Mouse (Mus musculus): ENCODE data around the gene Ctsf. TPM values are rescaled to one million over a fixed set of nuclear protein-coding genes. Genes with fewer than 3 reads are reported as not detected.

Gene Ctsf
- polyA plus RNA-seq, 2 experiments, result 38.9 to 49.9 TPM

DNA sequence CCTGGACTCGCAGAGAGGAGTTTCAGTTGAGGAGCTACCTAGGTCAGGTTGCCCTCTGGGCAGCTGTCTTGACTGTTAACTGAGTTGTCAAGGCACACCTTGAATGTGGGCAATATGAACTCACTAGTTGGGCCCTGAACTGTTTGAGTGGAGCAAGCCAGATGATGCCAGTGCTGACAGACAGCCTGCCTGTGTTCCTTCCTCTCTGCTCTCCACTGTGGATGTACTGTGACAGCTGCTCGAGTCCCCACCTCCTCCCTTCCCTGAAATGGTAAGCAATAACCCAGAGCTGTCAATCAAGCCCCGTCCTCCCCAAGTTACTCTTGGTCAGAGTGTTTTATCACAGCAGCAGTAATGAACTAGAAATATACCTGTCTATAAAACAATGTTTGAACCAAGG is 45.0 kb downstream of the Ctsf start:
- Histone ChIP-seq H3K9ac (ENCODE audit: low read depth, low read length, severe bottlenecking) (no peak overlapping the region), H3K4me3 (replicated peaks; ENCODE audit: low read length) (no peak overlapping the region), H3K9me3 (ENCODE audit: control insufficient read depth, low read length) (no peaks in the 10 kb centered on the region), H3K27ac (replicated peaks; ENCODE audit: low read depth, low read length) (no peak overlapping the region), H3K4me2 (replicated peaks; ENCODE audit: low read depth, low read length, severe bottlenecking) (no peak overlapping the region), H3K4me1 (ENCODE audit: control insufficient read depth, insufficient read depth, low read length) (no peaks in the 10 kb centered on the region), H3K36me3 (ENCODE audit: control insufficient read depth, insufficient read depth, low read length) (peaks cover 14% of the 10 kb centered on the region), H3K27me3 (ENCODE audit: control insufficient read depth, insufficient read depth, low read length) (no peaks in the 10 kb centered on the region)
- 81% methylated on average over 3 of the region's 3 CpGs for WGBS
- ATAC-seq (ENCODE audit: low FRiP score, low read depth), result peak; percentile 50; the same call in 1 of the 2 replicates
- no peak for DNase-seq (ENCODE audit: low spot score)
- no peak for TF ChIP-seq POLR2A (IDR thresholded peaks at IDR 0.05; ENCODE audit: borderline replicate concordance, extremely low read depth, insufficient read depth, insufficient read length)

- H3K9ac ChIP-seq (ENCODE audit: low read depth, low read length, severe bottlenecking), result peak within 1 kb of the TSS; percentile 54
- ATAC-seq (ENCODE audit: low FRiP score, low read depth) (peak; percentile 78; the same call in 1 of the 2 replicates), DNase-seq (ENCODE audit: low spot score) (peak; percentile 82)
- H3K4me3 ChIP-seq (replicated peaks; ENCODE audit: low read length), result peak within 1 kb of the TSS; percentile 63
- no peaks in the 10 kb centered on the region for H3K27me3 ChIP-seq (ENCODE audit: control insufficient read depth, insufficient read depth, low read length)
- WGBS, result 9% methylated on average over 31 of the region's 31 CpGs
- no peak for TF ChIP-seq POLR2A (IDR thresholded peaks at IDR 0.05; ENCODE audit: borderline replicate concordance, extremely low read depth, insufficient read depth, insufficient read length)
- H3K27ac ChIP-seq (replicated peaks; ENCODE audit: low read depth, low read length), result no peak within 1 kb of the TSS
- H3K4me2 ChIP-seq (replicated peaks; ENCODE audit: low read depth, low read length, severe bottlenecking), result peak within 1 kb of the TSS; percentile 60
- peaks cover 38% of the 10 kb centered on the region for H3K36me3 ChIP-seq (ENCODE audit: control insufficient read depth, insufficient read depth, low read length)
- no peaks in the 10 kb centered on the region for H3K9me3 ChIP-seq (ENCODE audit: control insufficient read depth, low read length)
- H3K4me1 ChIP-seq (ENCODE audit: control insufficient read depth, insufficient read depth, low read length), result peaks cover 4% of the 10 kb centered on the region; the same call in 1 of the 2 replicates
Measured at GRCm38 (mm10) chr19:4905979-4906794, 51.3 kb downstream of the Ctsf start, which contains the start of gene Bbs1. TSS of gene Bbs1 (minus strand) at chr19:4906628.

DNA sequence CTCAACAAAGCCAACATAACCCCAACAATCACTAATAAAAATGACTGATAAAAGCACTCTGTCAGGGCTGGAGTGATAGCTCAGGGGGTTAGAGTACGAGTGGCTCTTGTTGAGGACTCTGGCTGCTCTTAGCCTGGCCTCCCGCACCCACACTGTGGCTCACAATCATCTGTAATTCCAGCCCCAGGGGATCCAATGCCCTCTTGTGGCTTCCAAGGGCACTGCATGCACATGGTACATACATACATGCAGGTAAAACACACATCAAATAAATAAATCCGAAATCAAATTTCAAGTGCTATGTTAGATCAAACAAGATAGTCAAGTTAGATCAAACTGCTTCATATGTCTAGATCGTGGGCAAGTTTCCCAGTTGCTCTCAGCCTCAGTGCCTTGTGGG is 53.2 kb downstream of the Ctsf start:
- no peak for TF ChIP-seq POLR2A (IDR thresholded peaks at IDR 0.05; ENCODE audit: borderline replicate concordance, extremely low read depth, insufficient read depth, insufficient read length)
- no peak overlapping the region for H3K9ac ChIP-seq (ENCODE audit: low read depth, low read length, severe bottlenecking)
- H3K4me3 ChIP-seq (replicated peaks; ENCODE audit: low read length), result no peak overlapping the region
- no peak for ATAC-seq (ENCODE audit: low FRiP score, low read depth)
- H3K27me3 ChIP-seq (ENCODE audit: control insufficient read depth, insufficient read depth, low read length), result no peaks in the 10 kb centered on the region
- peaks cover 53% of the 10 kb centered on the region for H3K36me3 ChIP-seq (ENCODE audit: control insufficient read depth, insufficient read depth, low read length)
- H3K4me2 ChIP-seq (replicated peaks; ENCODE audit: low read depth, low read length, severe bottlenecking), result no peak overlapping the region
- H3K27ac ChIP-seq (replicated peaks; ENCODE audit: low read depth, low read length), result no peak overlapping the region
- DNase-seq (ENCODE audit: low spot score), result no peak
- H3K9me3 ChIP-seq (ENCODE audit: control insufficient read depth, low read length), result no peaks in the 10 kb centered on the region
- 72% methylated on average over 4 of the region's 4 CpGs for WGBS
- peaks cover 4% of the 10 kb centered on the region; the same call in 1 of the 2 replicates for H3K4me1 ChIP-seq (ENCODE audit: control insufficient read depth, insufficient read depth, low read length)

DNA sequence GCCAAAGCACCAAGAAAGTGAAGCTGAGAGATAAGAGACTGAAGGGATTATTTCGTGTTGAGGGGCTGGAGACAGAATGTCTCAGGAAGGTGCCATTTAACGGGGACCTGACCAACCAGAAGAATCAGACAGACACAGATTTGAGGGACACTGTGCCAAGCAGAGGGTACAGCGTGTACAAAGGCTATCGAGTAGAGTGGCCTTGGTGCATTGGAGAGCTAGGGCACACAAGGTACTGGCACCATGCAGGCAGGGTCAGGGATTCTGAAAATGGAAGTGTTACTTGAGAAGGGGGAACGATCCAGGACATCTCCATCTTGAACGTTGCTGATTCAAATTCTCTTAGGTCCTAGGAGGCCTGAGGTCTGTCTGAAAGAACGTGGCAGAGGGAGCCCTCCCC is 54.4 kb downstream of the Ctsf start:
- H3K9me3 ChIP-seq (ENCODE audit: control insufficient read depth, low read length), result no peaks in the 10 kb centered on the region
- peaks cover 66% of the 10 kb centered on the region for H3K36me3 ChIP-seq (ENCODE audit: control insufficient read depth, insufficient read depth, low read length)
- H3K9ac ChIP-seq (ENCODE audit: low read depth, low read length, severe bottlenecking), result no peak overlapping the region
- 90% methylated on average over 7 of the region's 7 CpGs for WGBS
- no peak for TF ChIP-seq POLR2A (IDR thresholded peaks at IDR 0.05; ENCODE audit: borderline replicate concordance, extremely low read depth, insufficient read depth, insufficient read length)
- peaks cover 4% of the 10 kb centered on the region; the same call in 1 of the 2 replicates for H3K4me1 ChIP-seq (ENCODE audit: control insufficient read depth, insufficient read depth, low read length)
- ATAC-seq (ENCODE audit: low FRiP score, low read depth) (no peak), DNase-seq (ENCODE audit: low spot score) (no peak)
- H3K27ac ChIP-seq (replicated peaks; ENCODE audit: low read depth, low read length), result no peak overlapping the region
- no peak overlapping the region for H3K4me3 ChIP-seq (replicated peaks; ENCODE audit: low read length)
- H3K4me2 ChIP-seq (replicated peaks; ENCODE audit: low read depth, low read length, severe bottlenecking), result no peak overlapping the region
- no peaks in the 10 kb centered on the region for H3K27me3 ChIP-seq (ENCODE audit: control insufficient read depth, insufficient read depth, low read length)

Other genes starting within 250 kb of the Ctsf start
- 49.0 and 75.9 TPM in 2 replicates for gene Lrfn4, start 239.5 kb upstream of the Ctsf start, polyA plus RNA-seq (2012; rRNA removed)
- gene Lrfn4, start 239.5 kb upstream of the Ctsf start, polyA plus RNA-seq (2014; fragmentation: Nextera tagmentation; extraction: Ambion mirVana), result 9.5 and 12.8 TPM in 2 replicates
- gene Rce1, start 229.5 kb upstream of the Ctsf start, polyA plus RNA-seq (2012; rRNA removed), result 90.2 and 145 TPM in 2 replicates
- gene Rce1, start 229.5 kb upstream of the Ctsf start, polyA plus RNA-seq (2014; fragmentation: Nextera tagmentation; extraction: Ambion mirVana), result 61.5 and 66.1 TPM in 2 replicates
- 1.4 and 1.9 TPM in 2 replicates for gene Gm960, start 156.5 kb upstream of the Ctsf start, polyA plus RNA-seq (2012; rRNA removed)
- gene Gm960, start 156.5 kb upstream of the Ctsf start, polyA plus RNA-seq (2014; fragmentation: Nextera tagmentation; extraction: Ambion mirVana), result 3.1 and 3.7 TPM in 2 replicates
- 1.9 and 2.5 TPM in 2 replicates for gene Sptbn2, start 144.0 kb upstream of the Ctsf start, polyA plus RNA-seq (2012; rRNA removed)
- gene Sptbn2, start 144.0 kb upstream of the Ctsf start, polyA plus RNA-seq (2014; fragmentation: Nextera tagmentation; extraction: Ambion mirVana), result 4.2 TPM in 2 replicates
- 36.9 and 38.1 TPM in 2 replicates for gene Rbm4b, start 98.6 kb upstream of the Ctsf start, polyA plus RNA-seq (2012; rRNA removed)
- 63.2 and 71.8 TPM in 2 replicates for gene Rbm4b, start 98.6 kb upstream of the Ctsf start, polyA plus RNA-seq (2014; fragmentation: Nextera tagmentation; extraction: Ambion mirVana)
- gene Rbm4, start 61.2 kb upstream of the Ctsf start, polyA plus RNA-seq (2012; rRNA removed), result 107 and 111 TPM in 2 replicates
- gene Rbm4, start 61.2 kb upstream of the Ctsf start, polyA plus RNA-seq (2014; fragmentation: Nextera tagmentation; extraction: Ambion mirVana), result 78.9 and 82.6 TPM in 2 replicates
- 36.0 and 83.7 TPM in 2 replicates for gene Gm21992, start 43.5 kb upstream of the Ctsf start, polyA plus RNA-seq (2012; rRNA removed)
- gene Gm21992, start 43.5 kb upstream of the Ctsf start, polyA plus RNA-seq (2014; fragmentation: Nextera tagmentation; extraction: Ambion mirVana), result 15.5 and 22.0 TPM in 2 replicates
- gene Rbm14, start 43.5 kb upstream of the Ctsf start, polyA plus RNA-seq (2012; rRNA removed), result 69.9 and 98.5 TPM in 2 replicates
- 69.8 and 71.9 TPM in 2 replicates for gene Rbm14, start 43.5 kb upstream of the Ctsf start, polyA plus RNA-seq (2014; fragmentation: Nextera tagmentation; extraction: Ambion mirVana)
- 57.2 and 65.9 TPM in 2 replicates for gene Ccs, start 15.8 kb upstream of the Ctsf start, polyA plus RNA-seq (2012; rRNA removed)
- gene Ccs, start 15.8 kb upstream of the Ctsf start, polyA plus RNA-seq (2014; fragmentation: Nextera tagmentation; extraction: Ambion mirVana), result 63.2 and 64.8 TPM in 2 replicates
- 0.03 and 0.05 TPM in 2 replicates for gene Ccdc87, start 15.8 kb upstream of the Ctsf start, polyA plus RNA-seq (2012; rRNA removed)
- gene Ccdc87, start 15.8 kb upstream of the Ctsf start, polyA plus RNA-seq (2014; fragmentation: Nextera tagmentation; extraction: Ambion mirVana), result 0.06 and 0.26 TPM in 2 replicates
- 8.3 and 8.7 TPM in 2 replicates for gene Actn3, start 22.8 kb downstream of the Ctsf start, polyA plus RNA-seq (2012; rRNA removed)
- 11.9 and 12.9 TPM in 2 replicates for gene Actn3, start 22.8 kb downstream of the Ctsf start, polyA plus RNA-seq (2014; fragmentation: Nextera tagmentation; extraction: Ambion mirVana)
- gene Zdhhc24, start 23.5 kb downstream of the Ctsf start, polyA plus RNA-seq (2012; rRNA removed), result 22.7 and 30.9 TPM in 2 replicates
- 7.7 and 9.7 TPM in 2 replicates for gene Zdhhc24, start 23.5 kb downstream of the Ctsf start, polyA plus RNA-seq (2014; fragmentation: Nextera tagmentation; extraction: Ambion mirVana)
- gene Bbs1, start 51.5 kb downstream of the Ctsf start, polyA plus RNA-seq (2012; rRNA removed), result 7.6 and 8.1 TPM in 2 replicates
- gene Bbs1, start 51.5 kb downstream of the Ctsf start, polyA plus RNA-seq (2014; fragmentation: Nextera tagmentation; extraction: Ambion mirVana), result 3.8 and 4.9 TPM in 2 replicates
- 96.5 and 116 TPM in 2 replicates for gene Dpp3, start 73.2 kb downstream of the Ctsf start, polyA plus RNA-seq (2012; rRNA removed)
- gene Dpp3, start 73.2 kb downstream of the Ctsf start, polyA plus RNA-seq (2014; fragmentation: Nextera tagmentation; extraction: Ambion mirVana), result 90.9 and 94.0 TPM in 2 replicates
- 2.7 and 5.1 TPM in 2 replicates for gene Peli3, start 88.0 kb downstream of the Ctsf start, polyA plus RNA-seq (2012; rRNA removed)
- 1.8 and 2.5 TPM in 2 replicates for gene Peli3, start 88.0 kb downstream of the Ctsf start, polyA plus RNA-seq (2014; fragmentation: Nextera tagmentation; extraction: Ambion mirVana)
- gene Mrpl11, start 107.0 kb downstream of the Ctsf start, polyA plus RNA-seq (2012; rRNA removed), result 59.5 and 74.3 TPM in 2 replicates
- 105 and 108 TPM in 2 replicates for gene Mrpl11, start 107.0 kb downstream of the Ctsf start, polyA plus RNA-seq (2014; fragmentation: Nextera tagmentation; extraction: Ambion mirVana)
- gene Npas4, start 135.2 kb downstream of the Ctsf start, polyA plus RNA-seq (2012; rRNA removed), result 0.50 and 0.60 TPM in 2 replicates
- gene Npas4, start 135.2 kb downstream of the Ctsf start, polyA plus RNA-seq (2014; fragmentation: Nextera tagmentation; extraction: Ambion mirVana), result not detected in 2 replicates
- 15.7 and 25.5 TPM in 2 replicates for gene Slc29a2, start 168.7 kb downstream of the Ctsf start, polyA plus RNA-seq (2012; rRNA removed)
- 3.7 and 5.0 TPM in 2 replicates for gene Slc29a2, start 168.7 kb downstream of the Ctsf start, polyA plus RNA-seq (2014; fragmentation: Nextera tagmentation; extraction: Ambion mirVana)
- gene B4gat1, start 183.7 kb downstream of the Ctsf start, polyA plus RNA-seq (2012; rRNA removed), result 31.3 and 46.6 TPM in 2 replicates
- 43.7 and 45.2 TPM in 2 replicates for gene B4gat1, start 183.7 kb downstream of the Ctsf start, polyA plus RNA-seq (2014; fragmentation: Nextera tagmentation; extraction: Ambion mirVana)
- 1.3 and 2.5 TPM in 2 replicates for gene AC124502.3, start 183.8 kb downstream of the Ctsf start, polyA plus RNA-seq (2012; rRNA removed)
- gene AC124502.3, start 183.8 kb downstream of the Ctsf start, polyA plus RNA-seq (2014; fragmentation: Nextera tagmentation; extraction: Ambion mirVana), result 0.84 and 1.7 TPM in 2 replicates
- gene Brms1, start 186.2 kb downstream of the Ctsf start, polyA plus RNA-seq (2012; rRNA removed), result 30.2 TPM in 2 replicates
- gene Brms1, start 186.2 kb downstream of the Ctsf start, polyA plus RNA-seq (2014; fragmentation: Nextera tagmentation; extraction: Ambion mirVana), result 38.1 and 38.9 TPM in 2 replicates
- gene Rin1, start 195.4 kb downstream of the Ctsf start, polyA plus RNA-seq (2012; rRNA removed), result 4.9 and 6.1 TPM in 2 replicates
- 2.5 and 2.6 TPM in 2 replicates for gene Rin1, start 195.4 kb downstream of the Ctsf start, polyA plus RNA-seq (2014; fragmentation: Nextera tagmentation; extraction: Ambion mirVana)
- gene Cd248, start 212.9 kb downstream of the Ctsf start, polyA plus RNA-seq (2012; rRNA removed), result 97.5 and 115 TPM in 2 replicates
- 123 and 127 TPM in 2 replicates for gene Cd248, start 212.9 kb downstream of the Ctsf start, polyA plus RNA-seq (2014; fragmentation: Nextera tagmentation; extraction: Ambion mirVana)
- gene Tmem151a, start 230.4 kb downstream of the Ctsf start, polyA plus RNA-seq (2012; rRNA removed), result 0.96 and 1.4 TPM in 2 replicates
- gene Tmem151a, start 230.4 kb downstream of the Ctsf start, polyA plus RNA-seq (2014; fragmentation: Nextera tagmentation; extraction: Ambion mirVana), result 1.8 and 2.1 TPM in 2 replicates
- gene Yif1a, start 233.4 kb downstream of the Ctsf start, polyA plus RNA-seq (2012; rRNA removed), result 121 and 130 TPM in 2 replicates
- 129 and 144 TPM in 2 replicates for gene Yif1a, start 233.4 kb downstream of the Ctsf start, polyA plus RNA-seq (2014; fragmentation: Nextera tagmentation; extraction: Ambion mirVana)
- 40.8 and 60.9 TPM in 2 replicates for gene Cnih2, start 243.4 kb downstream of the Ctsf start, polyA plus RNA-seq (2012; rRNA removed)
- 40.5 and 45.1 TPM in 2 replicates for gene Cnih2, start 243.4 kb downstream of the Ctsf start, polyA plus RNA-seq (2014; fragmentation: Nextera tagmentation; extraction: Ambion mirVana)